Mouse (Mus musculus): ENCODE data around the gene Oard1.

The Oard1 gene

DNA sequence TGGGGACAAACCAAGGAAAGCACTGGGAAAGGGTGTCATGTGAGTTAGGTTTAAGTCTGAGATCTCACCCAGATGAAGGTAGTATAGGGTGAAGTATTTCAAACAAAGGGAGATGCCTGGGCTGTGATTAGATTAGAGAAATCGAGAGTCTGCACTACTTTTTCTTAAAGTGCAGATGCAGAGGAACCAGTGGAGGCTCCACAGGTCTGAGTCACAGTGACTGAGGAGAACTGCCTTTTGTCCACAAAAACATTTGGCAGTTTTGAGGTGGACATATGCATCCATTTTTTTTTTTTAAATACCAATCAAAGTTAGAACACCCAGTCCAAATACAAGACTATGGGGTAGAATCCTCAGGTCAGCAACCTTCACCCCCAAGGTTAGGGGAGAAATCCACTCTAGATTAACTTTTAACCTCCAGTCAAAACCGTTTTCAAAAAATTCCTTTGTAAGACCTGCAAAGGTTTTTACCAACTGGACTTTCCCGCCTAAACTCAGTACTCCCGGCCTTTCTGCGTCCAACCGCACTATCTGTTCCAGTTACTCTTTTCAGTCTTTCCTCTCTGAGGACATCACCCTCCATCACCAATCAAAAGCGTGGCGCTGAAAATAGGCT, 1.8 kb upstream of the Oard1 start:
- intact Hi-C loops (cut with DNase I), result no loop called here

DNA sequence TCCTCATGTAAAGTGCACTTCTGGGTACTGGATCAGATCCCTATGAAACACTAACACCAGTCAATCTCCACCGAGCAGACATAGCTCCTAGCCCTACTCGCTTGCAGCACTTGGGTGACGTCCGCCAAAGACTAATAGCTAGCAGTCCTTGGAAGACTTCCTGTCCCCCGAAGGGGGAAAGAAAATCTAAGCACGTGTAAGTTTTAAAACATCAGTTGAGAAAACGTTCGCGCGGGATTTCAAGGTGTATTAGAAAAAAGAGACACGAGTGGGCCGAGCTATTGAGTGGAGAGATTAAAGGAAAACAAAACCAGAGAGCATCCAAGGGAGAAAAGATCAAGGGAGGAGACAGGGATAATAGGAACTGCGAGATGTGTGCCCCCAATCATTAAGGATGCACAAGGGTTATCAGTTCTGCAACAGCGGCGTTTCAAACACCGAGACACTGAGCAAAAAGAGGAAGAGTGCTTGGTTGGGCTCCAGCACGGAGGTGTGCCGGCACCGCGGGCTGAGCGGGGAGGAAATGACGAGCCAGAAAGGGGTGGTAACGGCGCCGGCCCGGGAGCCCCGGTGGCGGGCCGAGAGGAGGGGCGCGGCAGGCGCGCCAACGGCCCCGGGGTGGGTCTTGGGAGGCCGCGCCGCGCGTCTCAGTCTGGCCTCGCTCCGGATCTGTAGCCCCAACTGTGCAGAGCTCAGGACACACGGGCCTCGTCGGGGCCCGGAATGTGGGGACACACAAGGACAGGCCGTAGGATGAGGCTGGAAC, 1.1 kb upstream of the Oard1 start:
- intact Hi-C loops (cut with DNase I), result no loop called here

- intact Hi-C loops (cut with DNase I), result no loop called here
Observed at GRCm38 (mm10) chr17:48410299-48410785, 528 bp downstream of the Oard1 start.

- intact Hi-C loops (cut with DNase I), result no loop called here
Observed at GRCm38 (mm10) chr17:48411241-48411640, 1.4 kb downstream of the Oard1 start.

GRCm38 (mm10) chr17:48416011-48416410, 6.2 kb downstream of the Oard1 start:
- intact Hi-C loops (cut with DNase I), result loop anchor here (5.0 kb wide), 1 partner anchor 186 kb away; no protein-coding TSS in a partner anchor

DNA sequence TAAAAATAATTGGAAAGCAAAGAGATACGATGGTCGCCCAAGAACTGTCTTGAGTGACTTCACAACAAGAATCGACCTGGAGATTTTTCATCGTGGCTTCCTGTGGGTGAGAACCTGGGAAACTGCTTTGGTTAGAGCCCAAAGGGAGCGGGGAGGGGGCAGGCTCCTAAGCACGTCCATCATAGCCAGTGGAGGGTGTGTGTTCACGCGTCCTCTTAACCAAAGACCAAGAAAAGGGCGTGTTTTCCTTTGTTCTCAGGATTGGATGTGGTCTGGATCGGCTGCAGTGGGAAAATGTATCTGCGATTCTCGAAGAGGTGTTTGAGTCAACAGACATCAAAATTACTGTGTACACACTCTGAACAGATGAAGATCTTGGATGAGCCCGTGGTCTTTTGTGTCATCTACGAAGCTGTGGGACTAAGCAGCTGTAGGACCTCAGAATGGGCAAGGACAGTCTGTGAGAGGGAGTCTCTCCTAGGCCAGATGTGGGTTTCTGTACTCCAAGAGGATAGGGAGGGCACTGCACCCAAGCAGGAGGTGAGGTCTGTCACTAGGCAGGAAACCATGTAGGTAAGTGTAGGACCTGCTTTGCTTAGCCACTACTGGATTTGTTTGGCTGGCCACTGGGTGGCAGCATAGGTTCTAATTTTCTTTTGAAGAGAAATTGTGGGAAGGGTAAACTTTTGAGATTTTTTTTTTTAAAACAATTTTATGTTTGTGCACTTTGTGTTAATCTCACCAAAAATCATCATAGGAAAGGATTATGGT, 6.8 kb downstream of the Oard1 start:
- intact Hi-C loops (cut with DNase I), result loop anchor here (5.0 kb wide), 1 partner anchor 186 kb away; no protein-coding TSS in a partner anchor

GRCm38 (mm10) chr17:48417521-48417920, 7.7 kb downstream of the Oard1 start:
- intact Hi-C loops (cut with DNase I), result loop anchor here (5.0 kb wide), 1 partner anchor 185 kb away; no protein-coding TSS in a partner anchor

GRCm38 (mm10) chr17:48418174-48418573, 8.4 kb downstream of the Oard1 start:
- intact Hi-C loops (cut with DNase I), result loop anchor here (5.0 kb wide), 1 partner anchor 184 kb away; no protein-coding TSS in a partner anchor

GRCm38 (mm10) chr17:48418781-48419180, 9.0 kb downstream of the Oard1 start:
- intact Hi-C loops (cut with DNase I), result loop anchor here (5.0 kb wide), 1 partner anchor 184 kb away; no protein-coding TSS in a partner anchor

- intact Hi-C loops (cut with DNase I), result loop anchor here (5.0 kb wide), 1 partner anchor 183 kb away; no protein-coding TSS in a partner anchor
Observed at GRCm38 (mm10) chr17:48419571-48419970, 9.8 kb downstream of the Oard1 start.

- intact Hi-C loops (cut with DNase I), result no loop called here
Observed at GRCm38 (mm10) chr17:48424237-48424636, 14.4 kb downstream of the Oard1 start.

DNA sequence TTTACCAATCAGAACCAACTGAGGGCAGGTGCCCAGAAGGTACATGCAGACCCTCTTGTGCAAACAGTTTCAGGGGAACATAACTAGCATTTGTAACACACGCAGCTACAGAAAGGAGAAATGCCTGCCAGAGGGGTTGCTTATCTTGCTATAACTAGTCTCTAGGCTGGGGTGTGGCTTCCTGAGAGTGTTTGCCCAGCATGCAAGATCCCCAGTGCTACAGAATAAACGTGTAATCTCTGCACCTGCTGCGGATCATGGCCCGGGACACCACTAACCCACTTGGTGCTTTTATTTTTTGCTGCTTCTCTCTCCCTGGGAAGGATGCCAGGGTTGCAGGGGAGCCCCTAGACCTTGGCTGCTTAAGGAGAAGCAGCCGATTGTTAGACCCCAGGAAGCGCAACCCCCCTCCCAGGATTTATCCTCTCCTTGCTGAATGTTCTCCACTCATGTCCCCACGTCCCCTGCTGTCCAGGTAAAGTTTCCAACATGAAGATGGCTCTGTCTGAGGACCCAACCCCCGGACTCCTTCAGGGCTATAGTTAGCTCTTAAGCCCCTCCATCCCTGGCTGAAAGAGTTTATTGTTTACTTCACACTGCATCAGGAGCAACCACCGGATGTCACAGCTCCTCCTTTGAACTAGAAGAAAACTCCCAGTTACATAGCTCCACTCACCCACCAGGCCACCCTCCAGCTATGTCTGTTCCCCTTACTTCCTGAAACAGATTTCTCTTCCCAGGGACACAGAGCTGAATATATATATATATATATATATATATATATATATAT, 16.2 kb downstream of the Oard1 start:
- intact Hi-C loops (cut with DNase I), result no loop called here

GRCm38 (mm10) chr17:48426991-48427750, 17.4 kb downstream of the Oard1 start:
- intact Hi-C loops (cut with DNase I), result no loop called here

DNA sequence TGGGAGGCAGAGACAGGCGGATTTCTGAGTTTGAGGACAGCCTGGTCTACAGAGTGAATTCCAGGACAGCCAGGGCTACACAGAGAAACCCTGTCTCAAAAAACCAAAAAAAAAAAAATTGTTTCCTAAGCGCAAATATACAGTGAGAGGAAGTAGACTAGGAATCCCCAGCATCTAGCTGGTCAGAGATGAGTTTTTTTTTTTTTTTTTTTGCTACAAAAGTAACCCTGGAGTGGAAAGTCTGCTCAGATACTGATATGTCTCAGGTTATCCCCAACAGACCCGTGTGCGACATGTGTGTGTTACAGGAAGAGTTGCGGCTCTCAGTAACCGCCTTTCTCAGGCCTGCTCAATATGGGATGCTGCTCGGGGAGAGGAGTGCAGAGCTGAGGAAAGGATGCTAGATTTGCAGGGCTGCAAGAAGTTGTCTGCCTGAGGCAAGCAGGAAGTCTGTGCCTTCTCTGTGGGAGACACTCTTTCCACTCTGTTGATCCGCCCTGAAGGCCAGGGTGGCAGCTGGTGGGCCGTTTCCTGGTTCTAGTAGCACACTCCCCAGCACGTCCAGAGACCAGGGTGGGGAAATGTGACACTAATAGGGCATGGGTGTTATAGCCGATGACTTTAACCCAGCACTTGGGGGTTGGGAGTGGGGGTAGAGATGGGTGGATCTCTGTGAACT, 18.2 kb downstream of the Oard1 start:
- intact Hi-C loops (cut with DNase I), result no loop called here

- intact Hi-C loops (cut with DNase I), result no loop called here
Observed at GRCm38 (mm10) chr17:48430394-48430793, 20.6 kb downstream of the Oard1 start.

- intact Hi-C loops (cut with DNase I), result no loop called here
Observed at GRCm38 (mm10) chr17:48431054-48431453, 21.2 kb downstream of the Oard1 start.

- intact Hi-C loops (cut with DNase I), result no loop called here
Observed at GRCm38 (mm10) chr17:48432158-48432980, 22.6 kb downstream of the Oard1 start, which contains the start of gene Apobec2. TSS of gene Apobec2 (minus strand) at chr17:48432930.

DNA sequence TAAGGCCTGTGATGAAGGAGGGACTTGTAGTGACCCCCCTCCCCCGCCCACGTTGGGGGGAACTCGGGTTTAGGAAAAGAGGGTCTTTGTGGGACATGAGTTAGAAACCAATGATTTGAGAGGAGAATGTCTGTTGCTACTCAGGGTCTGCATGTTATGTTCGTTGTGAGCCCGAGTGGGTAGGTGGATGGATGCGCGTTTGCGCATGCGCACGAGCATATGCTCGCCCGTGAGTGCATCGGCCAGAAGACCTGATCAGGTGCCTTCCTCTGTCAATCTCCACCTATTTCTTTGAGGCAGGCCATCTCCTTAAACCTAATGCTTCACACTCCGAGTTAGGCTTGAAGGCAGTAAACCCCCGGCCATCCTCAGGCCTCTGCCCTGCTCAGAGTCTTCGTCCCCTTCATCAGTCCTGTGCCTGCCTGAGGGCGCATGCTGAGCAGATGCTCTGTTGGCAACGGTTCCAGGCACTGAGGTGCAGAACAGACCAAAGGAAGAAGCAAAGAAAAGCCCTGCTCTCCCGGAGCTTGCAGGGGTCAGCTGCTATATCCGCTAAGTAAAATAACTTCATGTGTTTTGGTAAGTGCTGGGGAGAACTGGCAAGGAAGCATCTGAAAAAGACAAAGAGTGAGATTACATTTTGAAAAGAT, 23.3 kb downstream of the Oard1 start:
- intact Hi-C loops (cut with DNase I), result no loop called here

Measured in adrenal gland (tissue).